27 mouse cellular contexts compared by ENCODE assay signal in the genomic region with DNA sequence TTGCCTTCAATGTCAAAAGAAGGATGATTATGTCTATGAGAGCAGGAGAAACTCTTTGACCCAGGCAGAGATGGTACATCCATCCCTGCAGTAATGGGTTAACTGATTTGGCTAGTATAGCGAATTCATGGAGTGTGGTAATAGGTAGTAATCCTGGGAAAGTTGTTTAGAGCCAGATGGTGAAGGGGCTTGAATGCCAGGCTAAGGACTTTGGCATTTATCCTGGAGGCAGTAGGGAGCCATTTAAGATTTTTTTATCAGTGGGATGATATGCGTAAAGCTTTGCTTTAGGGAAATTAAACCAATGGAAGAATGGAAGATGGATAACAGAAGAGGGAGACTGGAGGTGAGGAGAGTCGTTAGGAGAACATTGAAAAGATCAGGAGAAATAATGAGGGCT.
"Had no signal": no experiment of that assay in that cellular context is flagged by ENCODE, and none has a peak within 500 bp of the region (broad histone marks: within the 10 kb centered on the region; RNA-seq: fewer than 3 reads in every experiment).

No protein-coding gene starts in this region.

- H3K4me1 ChIP-seq: heart, embryonic 10.5 days; heart, embryonic 12.5 days; hindbrain, embryonic 10.5 days; hindbrain, embryonic 12.5 days; hindbrain, embryonic 15.5 days; intestine, embryonic 15.5 days; limb, embryonic 10.5 days; limb, embryonic 12.5 days; liver, embryonic 13.5 days; liver, embryonic 15.5 days had no signal

- H3K36me3 ChIP-seq: heart, embryonic 10.5 days; heart, embryonic 12.5 days; hindbrain, embryonic 10.5 days; hindbrain, embryonic 12.5 days; hindbrain, embryonic 15.5 days; intestine, embryonic 15.5 days; limb, embryonic 10.5 days; limb, embryonic 12.5 days; liver, embryonic 13.5 days; liver, embryonic 15.5 days had no signal

- H3K9ac ChIP-seq: heart, embryonic 12.5 days; hindbrain, embryonic 12.5 days; hindbrain, embryonic 15.5 days; intestine, embryonic 15.5 days; limb, embryonic 12.5 days; liver, embryonic 13.5 days; liver, embryonic 15.5 days had no signal

- H3K4me3 ChIP-seq: gastrocnemius, adult 2 months; heart, embryonic 10.5 days; heart, embryonic 12.5 days; hindbrain, embryonic 10.5 days; hindbrain, embryonic 12.5 days; hindbrain, embryonic 15.5 days; intestine, embryonic 15.5 days; layer of hippocampus, adult 2 months; left cerebral cortex, adult 2 months; limb, embryonic 10.5 days; limb, embryonic 12.5 days; liver, embryonic 13.5 days; liver, embryonic 15.5 days had no signal

- H3K27me3 ChIP-seq: heart, embryonic 12.5 days; hindbrain, embryonic 12.5 days; hindbrain, embryonic 15.5 days; intestine, embryonic 15.5 days; limb, embryonic 12.5 days; liver, embryonic 13.5 days; liver, embryonic 15.5 days had no signal

- H3K9me3 ChIP-seq: heart, embryonic 10.5 days; heart, embryonic 12.5 days; hindbrain, embryonic 10.5 days; hindbrain, embryonic 12.5 days; hindbrain, embryonic 15.5 days; intestine, embryonic 15.5 days; limb, embryonic 10.5 days; limb, embryonic 12.5 days; liver, embryonic 13.5 days; liver, embryonic 15.5 days had no signal

- H3K4me2 ChIP-seq: heart, embryonic 12.5 days; hindbrain, embryonic 12.5 days; hindbrain, embryonic 15.5 days; intestine, embryonic 15.5 days; limb, embryonic 12.5 days; liver, embryonic 11.5 days; liver, embryonic 13.5 days; liver, embryonic 15.5 days had no signal

- DNase-seq: gastrocnemius, adult 2 months; gastrocnemius, postnatal 10 days; gastrocnemius, postnatal 25 days; heart, adult 18-20 months; heart, postnatal 10 days; heart, postnatal 4 days; kidney, adult 18-20 months; kidney, adult 8-10 months; kidney, postnatal 10 days; kidney, postnatal 25 days; kidney, postnatal 4 days; liver; liver, embryonic 13.5 days had no signal

- H3K27ac ChIP-seq: gastrocnemius, adult 2 months; heart, embryonic 10.5 days; hindbrain, embryonic 10.5 days; hindbrain, embryonic 12.5 days; hindbrain, embryonic 15.5 days; intestine, embryonic 15.5 days; layer of hippocampus, adult 2 months; left cerebral cortex, adult 2 months; limb, embryonic 10.5 days; limb, embryonic 12.5 days; liver, embryonic 13.5 days; liver, embryonic 15.5 days had no signal

- ATAC-seq: inflammation-experienced regulatory T-cells, adult 6 months; intestine, embryonic 15.5 days; intestine, postnatal 0 days had no signal
